Mouse (Mus musculus) R1 (cell line): ENCODE measurements at regions not wholly inside any gene's neighbourhood (a gene's known extent, or its start where the extent isn't known, plus 50 kb on each side); places are given as distances from the start of the nearest gene placed in this dataset.

Experiments used
- DNase-seq: peaks from one replicate; pipeline ENCODE4 v3.0.0-alpha.2; 2018; ENCODE audit warnings: low read depth, low spot score

- DNase-seq, result no peak
Measured at GRCm38 (mm10) chr11:65638211-65638610, 149.9 kb downstream of the Map2k4 start.

GRCm38 (mm10) chr11:65637206-65637605 is 150.9 kb downstream of the Map2k4 start:
- no peak for DNase-seq

DNA sequence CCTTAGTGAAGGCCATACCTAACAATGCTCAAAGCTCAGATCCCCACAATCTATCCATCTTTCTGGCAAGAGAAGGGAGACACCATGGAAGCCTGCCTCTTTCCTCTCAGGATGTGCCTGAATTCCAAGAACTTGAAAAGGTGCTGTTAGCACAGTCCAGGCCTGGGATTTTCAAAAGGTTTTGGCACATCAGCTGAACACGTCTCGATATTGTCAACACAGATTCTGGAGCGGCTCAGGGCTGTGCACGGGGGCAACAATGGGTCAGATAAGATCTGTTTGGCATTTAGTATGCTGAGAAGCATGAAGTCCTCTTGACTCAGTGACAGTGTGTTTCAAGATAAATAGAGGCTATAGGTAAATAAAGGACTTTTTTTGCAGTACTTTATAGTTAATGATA is 152.8 kb downstream of the Map2k4 start:
- no peak for DNase-seq

GRCm38 (mm10) chr11:65631164-65631563 is 156.9 kb downstream of the Map2k4 start:
- no peak for DNase-seq

DNA sequence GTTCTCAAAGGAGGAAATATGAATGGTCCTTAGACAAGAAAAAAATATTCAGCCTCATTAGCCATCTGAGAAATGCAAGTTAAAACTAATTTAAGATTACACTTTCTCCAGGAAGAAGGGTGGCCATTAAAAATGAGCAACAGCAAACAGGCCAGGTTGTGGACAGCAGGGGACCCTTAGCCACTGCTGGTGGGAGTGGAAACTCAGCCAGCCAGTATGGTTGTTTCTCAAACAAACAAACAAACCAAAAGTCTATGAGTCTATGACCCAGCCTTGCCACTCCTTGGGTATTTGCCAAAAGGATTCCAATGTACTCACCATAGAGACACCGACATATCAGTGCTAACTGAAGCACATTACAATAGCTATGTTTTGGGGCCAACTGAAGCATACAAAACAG is 157.7 kb downstream of the Map2k4 start:
- no peak for DNase-seq

DNA sequence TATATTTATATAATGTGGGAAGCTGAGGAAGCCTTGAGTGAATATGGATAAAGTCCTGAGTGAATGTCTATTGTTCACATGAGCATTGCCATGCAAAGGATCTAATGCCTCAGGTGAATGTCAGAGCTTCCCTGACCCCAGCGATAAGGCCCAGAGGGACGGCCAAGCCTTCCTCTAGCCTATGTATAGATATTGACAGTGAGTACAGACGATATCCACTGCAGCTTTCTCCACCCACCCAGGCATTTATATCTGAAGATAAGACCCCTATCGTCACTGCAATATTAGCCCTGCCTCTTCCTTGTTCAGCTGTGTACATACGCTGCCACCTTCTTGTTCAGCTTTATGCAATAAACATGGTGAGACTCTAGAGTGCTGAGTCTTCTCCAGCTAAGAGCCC is 158.8 kb downstream of the Map2k4 start:
- DNase-seq, result no peak

- no peak for DNase-seq
Measured at GRCm38 (mm10) chr11:65618976-65619375, 169.1 kb downstream of the Map2k4 start.

- DNase-seq, result no peak
Measured at GRCm38 (mm10) chr11:65610536-65610935, 177.6 kb downstream of the Map2k4 start.

DNA sequence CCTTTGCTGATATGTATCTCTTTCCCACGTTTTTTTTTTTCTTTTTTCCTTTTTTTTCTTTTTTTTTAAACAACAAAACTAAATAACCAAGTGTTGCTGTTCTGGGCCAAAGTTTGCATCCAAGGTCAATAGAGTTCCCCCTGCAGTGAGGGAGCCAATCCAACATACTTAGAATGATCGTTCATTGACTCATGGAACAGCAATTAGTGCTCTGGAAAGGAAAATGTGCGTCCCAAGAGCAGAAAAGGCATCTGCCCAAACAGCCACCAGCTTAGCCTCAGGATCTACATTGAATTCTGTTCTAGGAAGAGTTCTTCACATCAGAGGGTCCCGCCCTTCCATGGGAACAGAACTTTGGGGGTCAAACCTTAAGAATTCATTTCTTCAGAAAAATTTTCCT is 179.0 kb downstream of the Map2k4 start:
- DNase-seq, result no peak

DNA sequence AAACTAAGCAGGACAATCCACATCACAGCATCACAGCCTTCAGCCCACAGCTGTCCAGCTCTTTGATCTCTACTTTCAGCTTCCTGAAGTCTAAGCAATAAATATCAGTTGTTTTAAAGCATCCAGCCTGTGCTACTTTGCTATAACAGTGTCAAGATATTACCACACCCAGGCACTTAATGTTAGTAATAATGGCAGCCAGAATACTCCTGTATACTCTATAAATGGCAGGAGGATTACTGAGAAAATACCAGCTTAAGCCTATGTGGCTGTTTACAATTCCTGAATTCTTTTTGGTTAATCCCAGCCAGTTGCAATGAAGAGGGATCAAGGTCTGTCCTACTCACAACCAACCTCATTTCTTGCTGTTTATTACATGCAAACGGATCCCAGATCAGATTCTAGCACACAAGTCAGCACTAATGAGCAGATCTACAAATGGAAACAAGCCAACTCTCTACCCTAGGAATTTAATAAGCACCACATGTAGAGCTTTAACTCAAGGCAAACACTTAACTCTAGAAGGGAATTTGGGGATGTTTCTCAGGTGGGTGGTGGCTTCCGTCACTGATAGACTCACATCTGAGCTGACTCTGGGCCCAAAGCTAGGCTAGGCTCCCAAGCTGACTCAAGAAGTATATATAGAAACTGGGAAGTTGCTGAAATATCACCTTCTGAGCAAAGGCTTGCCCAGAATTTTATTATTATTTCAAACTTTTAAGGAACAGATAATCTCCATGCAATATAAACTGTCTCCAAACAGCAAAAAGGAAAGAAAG is 190.6 kb downstream of the Map2k4 start:
- no peak for DNase-seq

- no peak for DNase-seq
Measured at GRCm38 (mm10) chr11:65588491-65588890, 199.6 kb downstream of the Map2k4 start.

- no peak for DNase-seq
Measured at GRCm38 (mm10) chr11:65567831-65568230, 220.3 kb downstream of the Map2k4 start.

- DNase-seq, result no peak
Measured at GRCm38 (mm10) chr11:65558236-65558635, 229.9 kb downstream of the Map2k4 start.

DNA sequence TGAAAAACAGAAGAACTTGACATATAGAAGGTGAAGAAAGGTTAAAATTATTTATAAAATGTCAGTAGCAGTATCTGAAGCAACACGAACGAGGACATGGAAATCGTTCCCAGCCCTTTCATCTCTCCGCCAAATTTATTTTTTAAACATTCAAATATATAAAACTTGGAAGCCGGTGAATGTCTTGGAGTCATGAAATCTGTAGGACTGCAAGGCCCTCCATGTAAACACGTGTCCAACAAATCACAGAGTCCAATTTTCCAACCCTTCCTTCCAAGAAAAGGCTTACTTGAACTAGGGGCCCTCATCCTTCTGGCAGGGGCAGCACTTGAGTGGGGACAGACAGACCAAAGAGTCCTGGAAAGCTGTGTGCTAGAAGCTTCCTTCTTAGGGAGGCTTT is 237.0 kb downstream of the Map2k4 start:
- DNase-seq, result no peak

DNA sequence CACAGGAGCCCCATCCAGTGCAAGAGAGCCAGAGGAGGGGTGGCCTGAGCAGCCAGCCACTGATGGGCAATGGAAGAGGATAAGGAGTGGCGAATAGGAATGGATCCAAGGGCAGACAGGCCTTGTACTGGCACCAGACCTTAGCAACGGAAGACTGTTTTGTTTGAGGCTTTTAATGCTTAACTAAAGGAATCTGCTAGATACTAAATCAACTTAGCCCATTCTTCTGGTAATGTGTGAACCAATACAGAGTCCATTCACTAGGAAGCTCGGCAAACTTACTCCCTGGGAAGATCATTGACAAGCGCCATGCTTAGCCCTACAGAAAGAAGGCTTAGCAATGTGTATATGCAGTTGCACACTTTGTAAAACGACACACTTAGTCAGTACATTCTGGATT is 243.8 kb downstream of the Map2k4 start:
- DNase-seq, result no peak

GRCm38 (mm10) chr11:65543581-65543980 is 244.5 kb downstream of the Map2k4 start:
- no peak for DNase-seq

GRCm38 (mm10) chr11:65537046-65537630 is 251.0 kb downstream of the Map2k4 start:
- no peak for DNase-seq

- DNase-seq, result no peak
Measured at GRCm38 (mm10) chr11:65535726-65536442, 252.2 kb downstream of the Map2k4 start.

- no peak for DNase-seq
Measured at GRCm38 (mm10) chr11:65530744-65531143, 257.4 kb downstream of the Map2k4 start.

DNA sequence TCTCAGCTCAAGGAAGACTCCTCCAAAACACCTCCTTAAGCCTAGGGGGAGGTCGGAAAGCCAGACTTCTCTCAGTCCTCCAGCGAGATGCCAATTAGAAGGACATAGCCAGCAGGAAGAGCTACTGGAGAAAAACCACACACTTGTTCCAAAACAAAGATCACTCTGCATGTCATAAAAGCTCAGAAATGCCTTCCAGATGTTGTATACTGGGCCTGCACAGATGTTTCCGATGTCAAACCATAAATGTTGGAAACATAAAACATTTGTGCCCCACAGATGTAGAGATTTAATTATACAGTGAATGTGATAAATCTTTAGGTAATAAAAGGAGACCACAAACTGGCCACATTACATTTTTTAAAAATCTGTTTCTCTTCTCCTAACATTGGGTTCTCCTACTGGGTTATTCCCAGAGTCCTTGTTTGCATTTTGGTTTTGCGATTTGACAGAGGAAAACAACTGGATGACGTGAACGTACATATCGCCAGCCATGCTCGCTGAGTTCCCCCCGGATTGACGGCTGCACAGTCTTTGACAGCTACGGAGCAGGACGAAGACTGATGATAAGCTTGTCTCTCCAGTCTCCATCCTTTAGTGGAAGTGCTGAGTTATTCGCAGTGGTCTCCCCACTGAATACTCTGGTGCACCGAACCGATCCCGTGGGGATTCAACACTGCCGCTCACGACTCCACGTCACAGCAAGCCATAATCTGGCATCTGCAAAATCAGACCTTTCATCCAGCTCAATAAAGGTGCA is 235.5 kb upstream of the Myocd start:
- no peak for DNase-seq

GRCm38 (mm10) chr11:65497979-65498378 is 228.2 kb upstream of the Myocd start:
- DNase-seq, result no peak

DNA sequence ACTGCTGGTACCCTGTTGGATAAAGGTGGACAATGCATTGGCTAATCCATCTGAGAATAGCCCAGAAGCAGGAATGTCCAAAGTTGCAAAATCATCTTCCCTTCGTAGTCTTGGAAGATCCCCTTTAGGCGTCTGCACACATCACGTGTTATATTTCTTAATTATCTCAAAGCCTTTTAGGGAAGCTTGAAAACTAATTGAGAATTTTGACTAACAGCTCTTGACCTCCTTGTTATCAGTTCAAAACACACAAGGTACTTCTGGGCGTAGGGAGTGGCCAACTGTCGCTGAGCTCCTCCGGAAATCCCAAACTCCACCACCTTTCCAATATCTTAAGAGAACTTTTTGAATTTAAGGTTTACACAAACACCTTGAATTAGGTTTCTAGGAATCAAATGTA is 227.6 kb upstream of the Myocd start:
- no peak for DNase-seq
